Mouse (Mus musculus): ENCODE results near the gene Rpusd1.

GRCm38 (mm10) chr17:25757691-25758090 lies 30.2 kb downstream of the Rpusd1 start:
- TF ChIP-seq CTCF (IDR thresholded peaks at IDR 0.05; ENCODE audit: insufficient read depth, low read length) (no peak), POLR2A (IDR thresholded peaks at IDR 0.05; ENCODE audit: borderline replicate concordance, extremely low read depth, low read depth, low read length) (no peak)
